Mouse (Mus musculus) heart, adult 2 months (tissue): ENCODE measurements around the gene Btn2a2. TPM values are rescaled to one million over a fixed set of nuclear protein-coding genes. Genes with fewer than 3 reads are reported as not detected.
"Not testable (repeated sequence)": the region's sequence is repeated elsewhere in the genome, so short reads cannot be mapped to it uniquely, and the experiment has no call there.

Experiments
- DNase-seq, 2 experiments: peaks; one replicate each; pipeline ENCODE4 v3.0.0; 2021
- H3K27ac ChIP-seq: fragments of 200-600 bp; 2 replicates; pipeline ENCODE4 v1.8.1; 2022
- H3K27me3 ChIP-seq: fragments of 200-500 bp; 2 replicates; pipeline ENCODE4 v1.6.1; 2012; ENCODE audit warnings: mild to moderate bottlenecking, low read length, inconsistent platforms, mixed read lengths; ENCODE audit not compliant: control insufficient read depth, insufficient read depth
- H3K36me3 ChIP-seq: fragments of 200-500 bp; 2 replicates; pipeline ENCODE4 v1.6.1; 2012; ENCODE audit warnings: low read length, inconsistent platforms; ENCODE audit not compliant: control insufficient read depth, insufficient read depth
- H3K4me1 ChIP-seq: fragments of 200-500 bp; 2 replicates; pipeline ENCODE4 v1.6.1; 2011; ENCODE audit warnings: low read length; ENCODE audit not compliant: control insufficient read depth, insufficient read depth
- H3K4me3 ChIP-seq: fragments of 200-600 bp; 2 replicates; pipeline ENCODE4 v1.8.1; 2022
- H3K79me2 ChIP-seq: fragments of 200-500 bp; replicated peaks from 2 replicates; pipeline ENCODE4 v1.6.1; 2012; ENCODE audit warnings: mild to moderate bottlenecking, inconsistent platforms, low read length, moderate library complexity, mixed read lengths; ENCODE audit not compliant: control insufficient read depth, insufficient read depth
- H3K9ac ChIP-seq: fragments of 200-500 bp; 2 replicates; pipeline ENCODE4 v1.6.1; 2012; ENCODE audit warnings: low read depth, mild to moderate bottlenecking, control low read depth, inconsistent platforms, low read length, mixed read lengths
- CTCF ChIP-seq: fragments of 200-600 bp; IDR thresholded peaks from 2 replicates; pipeline ENCODE4 v1.8.1; 2022; ENCODE audit warnings: antibody characterized with exemption, mild to moderate bottlenecking, moderate library complexity
- EP300 ChIP-seq: fragments of 200-500 bp; IDR thresholded peaks from 2 replicates; pipeline ENCODE4 v1.6.1; 2011; ENCODE audit warnings: low read depth, low read length, control low read depth; ENCODE audit not compliant: insufficient read depth
- POLR2A ChIP-seq: fragments of 200-500 bp; IDR thresholded peaks from 2 replicates; pipeline ENCODE4 v1.6.1; 2011; ENCODE audit warnings: mild to moderate bottlenecking, low read depth, low read length, control low read depth; ENCODE audit not compliant: insufficient read depth
- WGBS: fragments of 180-500 bp; shearing (Covaris S2); methylation state at CpG from one replicate; pipeline ENCODE4 v1.1.7; 2018; 5-methylcytosine and 5-hydroxymethylcytosine counted together
- intact Hi-C: fragments of 180-260 bp; cut with DNase I; formaldehyde crosslinking; loops from one replicate; pipeline ENCODE4 v1.15.1; 2025
- long read RNA-seq: library from polyadenylated mRNA; stranded (forward); transcript quantifications from one replicate; pipeline ENCODE4 v2.0.0, GENCODE M21; 2021
- polyA plus RNA-seq: library from polyadenylated mRNA; depleted of rRNA; stranded (reverse); fragments of >200 nt; gene quantifications from 2 replicates; pipeline ENCODE4 v1.2.3, GENCODE M21; 2012; rRNA removed
- total RNA-seq, 2 experiments: library from RNA; stranded (reverse); gene quantifications; 2 replicates each; pipeline ENCODE4 v1.2.3; 2021

Gene Btn2a2
- total RNA-seq = not detected
- polyA plus RNA-seq = not detected in 2 replicates
- long read RNA-seq = 0 reads

DNA sequence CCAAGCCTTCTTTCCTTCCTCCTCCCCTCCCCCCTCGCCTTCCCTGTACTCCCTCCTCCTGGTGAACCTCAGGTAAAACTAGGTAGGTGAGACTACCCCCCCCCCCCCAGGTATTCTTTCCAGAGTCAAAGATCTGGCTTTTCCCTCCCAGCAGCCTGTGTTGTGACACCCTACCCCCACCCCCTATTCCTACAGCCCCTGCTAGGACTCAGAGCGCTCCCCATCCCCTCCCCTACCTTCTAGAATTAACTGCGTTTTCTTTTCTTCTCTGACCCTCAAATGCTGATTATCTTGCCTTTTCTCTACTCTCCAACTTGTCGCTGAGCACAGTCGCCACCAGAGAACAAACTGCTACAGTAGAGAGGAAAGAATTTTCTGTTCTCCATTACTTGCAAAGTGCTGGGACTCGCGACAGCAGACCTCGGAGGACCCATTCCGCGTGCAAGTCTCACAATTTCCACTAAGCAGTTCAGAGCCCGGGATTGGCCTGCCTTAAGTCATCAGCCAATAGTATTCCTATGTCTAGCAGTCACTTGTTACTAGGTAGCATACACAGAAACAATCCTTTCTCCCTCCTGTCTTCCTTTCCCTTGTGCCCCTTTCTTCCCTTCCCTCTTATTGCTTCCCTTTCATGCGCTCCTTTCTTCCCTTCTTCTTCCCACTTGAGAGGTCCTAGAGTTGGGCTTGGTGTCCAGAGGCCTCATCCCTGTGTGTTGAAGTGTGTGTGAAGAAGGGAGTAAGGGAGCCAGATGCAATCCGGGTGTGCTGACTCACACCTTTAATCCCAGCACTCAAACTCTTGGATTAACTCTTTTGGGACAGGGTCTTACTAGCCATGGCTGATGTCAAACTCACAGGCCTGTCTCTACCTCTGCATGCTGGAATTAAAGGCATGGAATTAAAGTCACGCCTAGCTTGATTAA is at the start of gene Btn2a2:
Btn2a2 (minus strand) TSS at position 458 of the 923 bp plus-strand sequence.
- peak; percentile 23 to 42 for DNase-seq
- no peak within 1 kb of the TSS for H3K9ac ChIP-seq

GRCm38 (mm10) chr13:23538249-23538648 is 49.6 kb upstream of the Btn2a2 start:
- Histone ChIP-seq H3K27me3 (no peaks in the 10 kb centered on the region), H3K4me3 (no peak overlapping the region), H3K4me1 (no peaks in the 10 kb centered on the region; the same call in none of the 2 replicates), H3K36me3 (peaks cover 7% of the 10 kb centered on the region), H3K27ac (no peak overlapping the region), H3K9ac (no peak overlapping the region), H3K79me2 (no peaks in the 10 kb centered on the region)
- intact Hi-C loops = no loop called here
- no peak for TF ChIP-seq POLR2A
- TF ChIP-seq EP300 = no peak
- no peak for TF ChIP-seq CTCF
- DNase-seq = no peak
- WGBS = 85% methylated on average over 5 of the region's 5 CpGs

More for the DNA sequence above, at the start of gene Btn2a2:
- TF ChIP-seq POLR2A = no peak
- TF ChIP-seq CTCF = no peak
- no peak for TF ChIP-seq EP300
- no peaks in the 10 kb centered on the region for H3K27me3 ChIP-seq
- no peaks in the 10 kb centered on the region for H3K79me2 ChIP-seq
- WGBS = 10% methylated on average over 14 of the region's 14 CpGs
- H3K36me3 ChIP-seq = no peaks in the 10 kb centered on the region
- intact Hi-C loops = no loop called here
- H3K4me1 ChIP-seq = no peaks in the 10 kb centered on the region
- H3K27ac ChIP-seq = no peak within 1 kb of the TSS
- no peak within 1 kb of the TSS for H3K4me3 ChIP-seq

- no peak for DNase-seq
- WGBS = 88% methylated on average over 3 of the region's 3 CpGs
- Histone ChIP-seq H3K27me3 (no peaks in the 10 kb centered on the region), H3K9ac (no peak overlapping the region), H3K4me1 (peaks cover 4% of the 10 kb centered on the region), H3K4me3 (no peak overlapping the region), H3K27ac (no peak overlapping the region), H3K36me3 (peaks cover 13% of the 10 kb centered on the region), H3K79me2 (no peaks in the 10 kb centered on the region)
- no peak for TF ChIP-seq POLR2A
- no peak for TF ChIP-seq CTCF
- no peak for TF ChIP-seq EP300
- intact Hi-C loops = no loop called here
Measured at GRCm38 (mm10) chr13:23537006-23537710, 48.5 kb upstream of the Btn2a2 start.

GRCm38 (mm10) chr13:23536076-23536822 is 47.6 kb upstream of the Btn2a2 start:
- Histone ChIP-seq H3K9ac (no peak overlapping the region), H3K27ac (no peak overlapping the region), H3K27me3 (no peaks in the 10 kb centered on the region), H3K36me3 (peaks cover 14% of the 10 kb centered on the region), H3K4me1 (peaks cover 4% of the 10 kb centered on the region), H3K4me3 (no peak overlapping the region), H3K79me2 (no peaks in the 10 kb centered on the region)
- 33% methylated on average over 7 of the region's 7 CpGs for WGBS
- intact Hi-C loops = no loop called here
- no peak for DNase-seq
- TF ChIP-seq EP300 (no peak), POLR2A (no peak), CTCF (no peak)

- H3K9ac ChIP-seq, H3K27ac ChIP-seq, H3K4me1 ChIP-seq, H3K79me2 ChIP-seq, H3K27me3 ChIP-seq, intact Hi-C loops: not testable (repeated sequence)
- DNase-seq = peak; percentile 85 to 86
- Histone ChIP-seq H3K4me3 (peak within 1 kb of the TSS; percentile 51), H3K36me3 (peaks cover 14% of the 10 kb centered on the region)
- 2% methylated on average over 48 of the region's 62 CpGs for WGBS
- peak; percentile 35 for TF ChIP-seq CTCF
- TF ChIP-seq POLR2A = peak; percentile 22; the same call in 1 of the 2 replicates
- TF ChIP-seq EP300 = 0 out of 2 replicates have a peak, but pooled peaks have one; percentile 48
Measured at GRCm38 (mm10) chr13:23535137-23536075, 46.7 kb upstream of the Btn2a2 start, which contains the start of gene Hist1h3g. Gene Hist1h3g, plus strand, starts transcription at chr13:23535422.
